In the genomic region with DNA sequence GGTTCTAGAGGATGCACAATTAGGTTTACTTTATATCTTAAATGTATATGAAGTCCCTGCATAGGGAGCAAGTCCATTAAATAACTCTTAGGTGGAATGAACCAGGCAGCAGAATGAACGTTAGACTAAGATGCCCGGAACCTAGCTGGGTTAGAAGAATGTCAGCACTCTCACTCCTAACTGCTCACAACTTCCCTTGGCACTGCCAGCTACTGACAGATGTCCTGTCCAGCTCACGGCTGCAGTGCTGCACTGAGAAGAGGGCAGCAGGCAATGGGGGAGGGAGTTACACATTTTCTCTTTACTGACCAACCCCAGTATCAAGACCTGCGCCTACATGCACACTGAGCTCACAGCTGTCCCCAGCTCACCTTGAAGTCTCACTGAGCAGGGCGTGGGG, we compare ENCODE assay signal across 2 mouse cellular contexts.
TF ChIP-seq lines count a peak whose summit lies in the region.

No protein-coding gene starts in this region.

TF ChIP-seq in CH12.LX, 34 proteins besides CTCF, POLR2A, EP300 and RAD21:
- no peak for TF ChIP-seq ZC3H11A (IDR thresholded peaks at IDR 0.05; ENCODE audit: low read depth, low read length)
- TF ChIP-seq MAZ (IDR thresholded peaks at IDR 0.05; ENCODE audit: low read depth, low read length) = no peak
- no peak for TF ChIP-seq USF1 (IDR thresholded peaks at IDR 0.05; ENCODE audit: low read depth, low read length)
- no peak for TF ChIP-seq ZKSCAN1 (IDR thresholded peaks at IDR 0.05; ENCODE audit: borderline replicate concordance, low read depth, low read length)
- TF ChIP-seq MYC (IDR thresholded peaks at IDR 0.05; ENCODE audit: low read depth, low read length) = no peak
- no peak for TF ChIP-seq JUN (IDR thresholded peaks at IDR 0.05; ENCODE audit: insufficient read depth, low read depth, low read length)
- TF ChIP-seq NELFE (IDR thresholded peaks at IDR 0.05; ENCODE audit: low read depth, low read length) = no peak
- TF ChIP-seq ETS1 (conservative IDR thresholded peaks at IDR 0.05; ENCODE audit: low read depth, low read length) = no peak
- no peak for TF ChIP-seq ZMIZ1 (IDR thresholded peaks at IDR 0.05; ENCODE audit: low read depth, low read length)
- no peak for TF ChIP-seq TBP (conservative IDR thresholded peaks at IDR 0.05; ENCODE audit: low read depth, low read length)
- TF ChIP-seq ZNF384 (IDR thresholded peaks at IDR 0.05; ENCODE audit: low read depth, low read length) = no peak
- TF ChIP-seq USF2 (conservative IDR thresholded peaks at IDR 0.05; ENCODE audit: low read depth, low read length) = no peak
- no peak for TF ChIP-seq E2F4 (IDR thresholded peaks at IDR 0.05; ENCODE audit: insufficient replicate concordance, low read depth, low read length)
- no peak for TF ChIP-seq UBTF (IDR thresholded peaks at IDR 0.05; ENCODE audit: low read depth, low read length)
- TF ChIP-seq JUND (conservative IDR thresholded peaks at IDR 0.05; ENCODE audit: low read depth, low read length) = no peak
- TF ChIP-seq RCOR1 (conservative IDR thresholded peaks at IDR 0.05; ENCODE audit: low read depth, low read length) = no peak
- TF ChIP-seq KAT2A (IDR thresholded peaks at IDR 0.05; ENCODE audit: insufficient replicate concordance, low read length) = no peak
- TF ChIP-seq BHLHE40 (IDR thresholded peaks at IDR 0.05; ENCODE audit: low read depth, low read length) = no peak
- TF ChIP-seq HCFC1 (IDR thresholded peaks at IDR 0.05; ENCODE audit: low read depth, low read length) = no peak

TF ChIP-seq in MEL, 35 proteins besides CTCF, POLR2A, EP300 and RAD21:
- no peak for TF ChIP-seq MYC (IDR thresholded peaks at IDR 0.05; ENCODE audit: low read depth, low read length)
- TF ChIP-seq POLR2AphosphoS2 (IDR thresholded peaks at IDR 0.05; ENCODE audit: low read length) = 0 out of 2 replicates have a peak, but pooled peaks have one; percentile 31
